Mouse (Mus musculus) heart, adult 9 months (tissue): ENCODE measurements around the gene Bmp6.

ENCODE experiments used
- DNase-seq, 2 experiments: peaks; one replicate each; pipeline ENCODE4 v3.0.0; 2022; ENCODE audit warnings: low spot score in 2 of 2

Gene Bmp6

DNA sequence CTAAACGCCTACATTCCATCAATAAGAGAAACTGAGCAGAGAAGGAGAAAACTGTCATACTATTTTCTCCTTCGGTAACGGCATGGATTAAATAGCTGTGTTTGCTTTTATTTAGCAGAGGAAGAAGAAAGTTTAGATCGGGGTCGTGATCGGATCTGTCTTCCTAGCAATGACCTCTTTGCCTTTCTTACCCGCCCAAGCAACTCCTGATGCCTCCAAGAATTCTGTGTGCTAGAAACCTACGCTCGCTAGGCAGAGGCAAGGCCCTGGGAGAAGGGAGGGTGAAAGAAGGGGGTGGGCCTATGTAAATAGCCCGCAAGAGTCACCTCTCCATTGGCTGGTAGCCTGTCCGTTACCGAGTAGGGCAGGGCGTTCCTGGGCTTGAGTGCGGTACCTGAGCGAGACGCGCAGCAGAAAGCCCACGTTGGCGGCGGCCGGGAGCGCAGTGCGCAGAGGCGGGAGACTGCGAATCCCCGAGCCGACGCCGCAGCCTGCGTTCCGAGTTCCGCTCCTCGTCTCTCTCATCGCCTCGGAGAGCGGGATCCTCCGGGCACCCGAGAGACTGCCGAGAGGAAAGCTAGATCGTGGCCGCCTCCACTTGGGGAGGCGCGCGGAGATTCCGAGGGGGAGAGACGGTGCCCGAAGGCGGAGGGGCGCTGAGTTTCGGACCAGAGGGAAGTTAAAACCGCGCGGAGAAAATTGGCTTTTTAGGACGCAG lies at the start of gene Bmp6:
Bmp6 (plus strand) TSS at position 395 of the 718 bp plus-strand sequence.
- peak; percentile 90 to 91 for DNase-seq

DNA sequence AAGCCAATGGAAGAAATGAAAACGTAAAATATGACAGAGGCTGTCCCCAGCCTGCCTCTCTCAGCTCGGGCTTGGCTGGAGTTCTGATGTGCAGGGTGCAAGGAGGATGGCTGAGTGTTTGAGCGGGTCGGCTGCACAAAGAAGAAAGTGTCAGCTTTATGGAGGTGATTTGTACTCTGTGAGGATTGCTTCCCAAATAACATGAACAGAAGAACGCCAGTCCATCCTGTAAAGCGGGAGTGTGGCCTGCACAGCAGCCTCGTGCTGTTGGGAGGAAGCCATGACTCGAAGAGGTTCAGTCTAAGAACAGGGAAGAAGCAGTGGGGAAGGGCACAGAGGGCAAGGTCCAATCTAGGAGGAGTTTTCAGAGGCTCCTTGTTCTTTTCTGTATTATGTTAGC lies 48.7 kb upstream of the Bmp6 start:
- no peak for DNase-seq

DNA sequence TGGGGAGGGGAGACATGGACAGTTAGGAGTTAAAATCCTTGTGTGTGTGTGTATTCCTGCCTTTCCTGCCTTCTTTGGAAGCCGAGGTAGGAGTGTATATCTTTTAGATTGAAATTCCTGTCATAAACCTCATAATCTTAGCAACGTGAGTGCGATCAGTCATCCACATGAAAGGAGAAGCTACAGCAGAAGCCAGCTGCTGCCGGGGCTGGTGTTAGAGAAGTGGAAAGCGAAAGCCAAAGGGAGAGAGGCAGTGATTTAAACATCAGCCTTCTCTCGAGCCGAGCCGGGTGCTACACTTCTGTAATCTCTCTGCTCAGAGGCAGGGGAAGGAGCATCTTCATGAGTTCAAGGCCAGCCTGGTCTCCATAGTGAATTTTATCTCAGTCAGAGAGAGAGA lies 48.3 kb upstream of the Bmp6 start:
- DNase-seq, result no peak

DNA sequence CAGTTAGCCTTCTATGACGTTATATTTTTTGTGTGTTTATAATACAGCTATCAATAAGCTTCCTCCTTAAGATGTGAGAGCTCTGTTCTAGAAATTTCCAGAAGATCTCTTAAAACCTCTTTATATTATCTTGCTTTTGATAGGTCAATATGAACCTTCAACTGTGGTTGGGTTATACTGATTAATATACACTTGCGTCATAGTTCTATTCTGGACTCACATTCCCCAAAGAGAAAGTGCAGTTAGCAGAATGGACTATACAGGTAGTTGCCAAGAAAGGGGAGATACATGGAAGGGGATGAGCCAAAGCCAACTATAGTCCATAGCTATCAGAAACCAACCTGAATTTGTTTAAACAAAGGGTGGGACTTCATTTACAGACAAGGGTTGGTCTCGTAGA lies 33.8 kb upstream of the Bmp6 start:
- no peak for DNase-seq

DNA sequence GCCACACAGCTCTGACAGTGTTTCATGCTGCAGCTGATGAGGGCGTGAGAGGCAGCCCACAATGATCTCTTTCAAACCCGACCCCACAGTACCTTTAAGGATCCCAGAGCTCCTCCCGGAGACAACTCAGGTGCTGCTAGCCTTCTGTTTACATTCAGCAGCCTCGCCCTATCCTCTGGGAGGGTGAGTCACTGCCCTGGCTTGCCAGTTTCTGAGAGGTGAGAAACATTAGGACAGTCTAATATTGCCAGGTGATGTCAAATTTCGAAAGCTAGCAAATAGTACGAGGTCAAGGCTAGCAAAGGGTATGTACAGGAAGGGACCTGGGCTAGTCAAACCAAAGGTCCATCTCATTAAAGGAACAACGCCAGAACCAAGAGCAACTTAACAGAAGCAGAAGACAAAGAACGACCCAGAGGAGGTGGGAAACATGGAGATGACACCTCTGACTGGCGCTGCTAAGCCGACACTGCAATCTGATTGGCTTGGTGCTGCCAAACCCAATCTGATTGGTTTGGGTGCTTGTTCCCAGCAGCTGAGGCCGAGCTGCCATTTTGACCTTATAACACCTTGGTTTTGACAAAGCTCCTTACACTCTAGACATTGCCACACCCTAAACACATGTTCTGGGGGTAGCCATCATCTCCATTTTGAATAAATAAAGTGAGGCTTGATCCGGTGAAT lies 32.4 kb upstream of the Bmp6 start:
- no peak for DNase-seq

DNA sequence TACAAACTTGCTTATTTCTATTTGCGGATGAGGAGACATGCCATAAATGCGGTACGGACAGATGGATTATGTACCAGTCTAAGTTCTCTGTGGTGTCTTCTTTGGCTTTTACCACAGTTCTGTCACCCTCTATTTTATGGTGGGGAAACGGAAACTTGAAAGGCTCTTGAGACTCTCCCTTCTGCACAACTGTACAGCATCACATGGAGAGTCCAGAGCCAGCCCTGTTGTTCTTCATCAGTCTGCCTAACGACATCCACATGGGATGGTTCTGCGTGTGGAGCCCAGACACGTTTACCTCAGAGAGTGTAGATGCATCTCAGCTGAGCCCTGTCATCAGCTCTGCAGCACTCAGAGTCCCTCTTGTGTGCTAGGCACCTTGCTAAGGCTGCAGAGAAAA lies 30.3 kb upstream of the Bmp6 start:
- DNase-seq, result no peak

DNA sequence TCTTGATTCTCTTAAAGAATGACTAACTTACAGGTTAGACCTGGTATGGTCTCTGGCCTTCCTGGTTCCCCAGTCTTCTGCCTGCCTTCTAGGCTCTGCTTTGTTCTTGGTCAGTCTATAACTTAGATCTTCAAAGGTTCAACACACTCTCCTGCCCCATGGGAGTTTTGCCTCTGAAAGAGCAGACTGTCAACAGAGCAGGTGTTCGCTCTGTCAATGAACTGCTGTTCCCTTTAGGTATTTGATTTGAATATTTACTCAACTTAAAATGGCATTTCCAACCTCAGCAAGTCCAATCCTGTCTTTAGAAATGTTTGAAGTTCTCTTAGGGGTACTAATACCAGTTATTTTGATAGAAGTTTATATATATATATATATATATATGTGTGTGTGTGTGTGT lies 26.5 kb upstream of the Bmp6 start:
- no peak for DNase-seq

DNA sequence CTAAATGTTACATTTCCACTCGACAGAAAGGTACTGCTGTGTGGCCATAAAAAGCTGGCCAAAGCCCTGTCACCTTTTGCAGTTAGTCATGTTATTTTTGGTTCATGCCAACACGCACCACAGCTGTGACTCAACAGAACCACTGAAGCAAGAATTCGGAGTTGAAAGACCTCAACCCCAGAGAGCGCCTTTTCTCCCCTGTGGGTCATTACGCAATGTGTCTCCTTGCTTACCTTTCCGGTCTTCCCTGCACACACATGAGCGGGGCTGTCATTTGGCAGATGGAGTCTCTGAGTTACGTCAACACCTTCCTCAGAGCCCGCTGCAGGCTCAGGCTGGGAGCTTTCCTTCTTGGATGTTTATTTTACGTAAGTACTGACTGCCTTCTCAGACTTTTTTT lies 24.6 kb upstream of the Bmp6 start:
- no peak for DNase-seq

DNA sequence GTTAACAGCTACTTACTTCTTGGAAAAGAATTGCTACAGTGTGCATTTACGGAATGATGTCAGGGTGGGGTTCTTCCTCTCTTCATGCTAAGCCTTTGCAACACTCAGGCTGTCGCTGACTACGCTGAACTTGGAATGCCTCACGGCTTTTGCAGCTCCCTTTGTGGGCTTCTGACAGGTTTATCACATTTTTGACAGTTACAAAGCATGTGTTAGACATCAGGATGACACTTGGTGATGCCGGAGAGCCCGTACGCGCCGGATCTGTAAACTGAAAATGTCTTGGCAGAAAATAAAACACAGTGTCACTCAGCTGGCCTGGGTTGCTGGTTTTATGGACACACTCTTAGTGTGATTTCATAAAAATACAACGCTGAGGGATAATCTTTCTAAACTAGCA lies 20.5 kb upstream of the Bmp6 start:
- peak in 1 of 2 experiments; percentile 15 for DNase-seq

DNA sequence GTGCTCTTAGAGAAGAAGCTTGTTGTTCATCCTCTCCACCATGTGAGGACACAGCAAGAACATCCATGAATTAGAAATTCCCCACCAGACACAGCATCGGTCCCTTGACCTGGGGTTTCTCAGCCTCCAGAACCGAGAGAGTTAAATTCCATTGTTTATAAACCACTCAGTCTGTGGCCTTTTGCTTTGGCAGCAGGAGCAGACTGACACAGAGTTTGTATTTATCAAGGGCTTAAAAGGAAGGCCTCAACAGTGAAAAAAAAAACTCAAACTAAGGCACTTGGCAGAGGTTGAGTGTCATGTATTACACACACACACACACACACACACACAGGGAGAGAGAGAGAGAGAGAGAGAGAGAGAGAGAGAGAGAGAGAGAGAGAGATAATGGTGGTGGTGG lies 17.5 kb upstream of the Bmp6 start:
- DNase-seq, result no peak

GRCm38 (mm10) chr13:38333496-38333895 lies 11.4 kb upstream of the Bmp6 start:
- no peak for DNase-seq

GRCm38 (mm10) chr13:38342598-38342997 lies 2.3 kb upstream of the Bmp6 start:
- DNase-seq, result peak in 1 of 2 experiments; percentile 67

DNA sequence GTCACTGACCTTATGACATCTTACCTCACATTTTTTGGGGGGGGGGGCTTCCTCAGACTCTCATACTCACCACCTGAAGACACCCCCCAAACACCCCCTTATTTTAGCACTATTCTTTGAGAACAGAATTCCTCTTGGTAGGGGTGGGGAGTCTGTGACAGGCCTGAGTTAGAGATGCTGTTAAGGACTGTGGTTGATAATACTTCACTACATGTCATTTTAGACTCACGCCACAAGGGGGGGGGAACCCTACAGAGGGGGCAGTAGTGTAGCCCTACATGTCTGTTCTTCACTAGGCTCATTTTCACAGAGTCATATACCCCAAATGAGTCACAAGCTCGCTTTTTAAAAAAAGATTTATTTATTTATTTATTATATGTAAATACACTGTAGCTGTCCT lies 1.7 kb upstream of the Bmp6 start:
- DNase-seq, result no peak

DNA sequence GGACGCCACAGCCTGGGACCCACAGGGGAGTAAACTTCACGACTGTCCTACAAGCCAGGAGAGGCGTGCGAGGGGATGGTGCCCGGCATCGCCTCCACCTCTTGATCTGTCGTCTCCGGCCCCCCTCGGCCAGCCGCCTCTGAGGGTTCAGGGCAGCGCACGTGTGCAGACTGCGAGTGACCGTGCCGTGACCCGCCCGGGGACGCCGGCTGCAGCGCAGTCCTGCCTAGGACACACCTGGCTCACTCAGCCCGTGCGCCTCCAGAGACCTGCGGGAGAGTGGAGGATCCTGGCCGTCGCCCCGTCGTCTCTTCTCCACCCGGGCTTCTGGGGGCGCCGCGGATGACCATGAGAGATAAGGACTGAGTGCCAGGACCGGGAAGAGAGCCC lies 519 bp downstream of the Bmp6 start:
- no peak for DNase-seq

DNA sequence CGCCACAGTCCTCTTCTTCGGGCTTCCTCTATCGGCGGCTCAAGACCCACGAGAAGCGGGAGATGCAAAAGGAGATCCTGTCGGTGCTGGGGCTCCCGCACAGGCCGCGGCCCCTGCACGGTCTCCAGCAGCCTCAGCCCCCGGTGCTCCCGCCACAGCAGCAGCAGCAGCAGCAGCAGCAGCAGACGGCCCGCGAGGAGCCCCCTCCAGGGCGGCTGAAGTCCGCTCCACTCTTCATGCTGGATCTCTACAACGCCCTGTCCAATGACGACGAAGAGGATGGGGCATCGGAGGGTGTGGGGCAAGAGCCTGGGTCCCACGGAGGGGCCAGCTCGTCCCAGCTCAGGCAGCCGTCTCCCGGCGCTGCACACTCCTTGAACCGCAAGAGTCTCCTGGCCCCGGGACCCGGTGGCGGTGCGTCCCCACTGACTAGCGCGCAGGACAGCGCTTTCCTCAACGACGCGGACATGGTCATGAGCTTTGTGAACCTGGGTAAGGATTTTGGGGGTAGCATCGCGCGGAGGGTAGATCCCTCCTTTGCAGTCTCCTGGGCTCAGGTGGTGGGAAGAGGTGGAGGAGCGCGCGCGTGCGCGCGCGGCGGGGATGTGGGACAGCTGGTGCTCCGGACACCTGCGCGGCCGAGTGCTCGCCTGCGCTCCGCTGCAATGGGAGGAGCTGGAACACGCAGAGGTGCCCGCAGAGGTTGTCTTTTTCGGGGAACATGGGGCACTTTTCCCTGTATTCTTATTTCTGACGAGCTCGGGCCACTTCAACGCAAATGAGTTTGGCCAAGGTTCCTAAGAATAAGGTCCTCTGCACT lies 1.4 kb downstream of the Bmp6 start:
- no peak for DNase-seq

- peak; percentile 23 to 33 for DNase-seq
These were observed 2.3 kb downstream of the Bmp6 start for GRCm38 (mm10) chr13:38347021-38347774.

- DNase-seq, result peak; percentile 39 to 50
These were observed 2.8 kb downstream of the Bmp6 start for GRCm38 (mm10) chr13:38347775-38348135.

DNA sequence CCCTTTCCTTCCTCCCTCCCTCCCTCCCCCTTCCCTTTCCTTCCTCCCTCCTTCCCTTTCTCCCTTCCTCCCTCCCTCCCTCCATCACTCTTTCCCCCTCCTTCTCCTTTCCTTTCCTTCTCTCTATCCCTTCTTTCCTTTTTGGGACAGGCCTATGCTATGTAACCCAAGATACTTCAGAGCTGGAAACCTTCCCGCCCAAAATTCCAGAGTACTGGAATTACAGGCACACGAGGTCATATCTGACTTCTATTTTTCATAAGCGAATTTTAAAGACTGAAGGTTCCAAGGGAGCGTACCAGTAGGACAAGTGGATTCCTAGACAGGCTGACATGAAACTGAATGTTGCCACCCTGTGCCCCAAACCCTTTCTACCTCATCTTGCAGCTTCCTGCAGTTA lies 4.1 kb downstream of the Bmp6 start:
- DNase-seq, result no peak

DNA sequence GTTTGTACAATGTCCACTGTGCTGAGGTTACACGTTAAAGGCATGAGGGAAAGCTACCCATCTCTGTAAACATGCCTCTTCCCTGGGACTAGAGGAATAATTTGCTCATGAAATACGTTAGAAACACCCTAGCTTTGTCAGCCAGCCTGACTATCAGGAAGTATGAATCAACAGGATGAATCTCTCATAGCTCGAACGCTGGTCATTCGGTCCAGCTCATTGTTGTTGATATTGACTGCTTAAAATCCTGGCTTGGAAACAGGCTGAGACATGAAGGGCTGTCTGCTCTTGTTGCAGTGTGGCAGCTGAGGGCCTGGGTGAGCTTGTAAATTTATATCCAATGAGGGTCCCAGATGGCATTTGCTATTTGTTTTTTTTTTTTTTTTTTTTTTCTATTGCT lies 4.9 kb downstream of the Bmp6 start:
- peak; percentile 32 to 36 for DNase-seq

- no peak for DNase-seq
These were observed 7.1 kb downstream of the Bmp6 start for GRCm38 (mm10) chr13:38351996-38352395.

- no peak for DNase-seq
These were observed 8.1 kb downstream of the Bmp6 start for GRCm38 (mm10) chr13:38352986-38353385.
